Mouse (Mus musculus) bone marrow macrophage, adult 2 months (primary cell): ENCODE results near the gene Mgat4c.

Experiments used
- CTCF ChIP-seq: IDR thresholded peaks from 2 replicates; pipeline ENCODE4 v1.5.1; 2012; ENCODE audit warnings: low read depth, mild to moderate bottlenecking, low read length, moderate library complexity
- POLR2A ChIP-seq: IDR thresholded peaks from 2 replicates; pipeline ENCODE4 v1.6.1; 2012; ENCODE audit warnings: mild to moderate bottlenecking, low read depth, low read length, borderline replicate concordance

GRCm38 (mm10) chr10:101856115-101856514 lies 174.8 kb downstream of the Mgat4c start:
- TF ChIP-seq CTCF (no peak), POLR2A (no peak)
